Mouse (Mus musculus) ES-Bruce4 (cell line): ENCODE results near the gene Zmym6. TPM values are rescaled to one million over a fixed set of nuclear protein-coding genes. Genes with fewer than 3 reads are reported as not detected.
"Not testable (repeated sequence)": the region's sequence is repeated elsewhere in the genome, so short reads cannot be mapped to it uniquely, and the experiment has no call there.

Experiments used
- H3K27ac ChIP-seq: 2 replicates; pipeline ENCODE4 v1.5.1; 2012; ENCODE audit warnings: low read length, inconsistent platforms; ENCODE audit not compliant: insufficient read depth
- H3K27me3 ChIP-seq: 2 replicates; pipeline ENCODE4 v1.6.1; 2012; ENCODE audit warnings: mild to moderate bottlenecking, low read length, inconsistent platforms; ENCODE audit not compliant: control insufficient read depth, poor library complexity, insufficient read depth, severe bottlenecking
- H3K36me3 ChIP-seq: 2 replicates; pipeline ENCODE4 v1.6.1; 2012; ENCODE audit warnings: inconsistent platforms, mild to moderate bottlenecking, low read length, moderate library complexity; ENCODE audit not compliant: control insufficient read depth, poor library complexity, insufficient read depth, severe bottlenecking
- H3K4me1 ChIP-seq: one replicate; pipeline ENCODE4 v1.8.1; 2011; ENCODE audit warnings: low read length; ENCODE audit not compliant: control insufficient read depth, insufficient read depth
- H3K4me3 ChIP-seq: 2 replicates; pipeline ENCODE4 v1.5.1; 2011; ENCODE audit warnings: low read depth, mild to moderate bottlenecking, low read length
- H3K9ac ChIP-seq: 2 replicates; pipeline ENCODE4 v1.6.1; 2012; ENCODE audit warnings: low read depth, mild to moderate bottlenecking, inconsistent platforms; ENCODE audit not compliant: poor library complexity, severe bottlenecking
- H3K9me3 ChIP-seq: replicated peaks from 2 replicates; pipeline ENCODE4 v1.6.1; 2012; ENCODE audit warnings: mild to moderate bottlenecking, low read length, inconsistent platforms; ENCODE audit not compliant: control insufficient read depth, poor library complexity, insufficient read depth, severe bottlenecking
- CTCF ChIP-seq: IDR thresholded peaks from one replicate; pipeline ENCODE4 v1.8.1; 2011; ENCODE audit warnings: low read depth, low read length
- EP300 ChIP-seq: IDR thresholded peaks from 2 replicates; pipeline ENCODE4 v1.6.1; 2011; ENCODE audit warnings: low read depth, low read length; ENCODE audit not compliant: insufficient read depth
- POLR2A ChIP-seq: IDR thresholded peaks from one replicate; pipeline ENCODE4 v1.8.1; 2011; ENCODE audit warnings: low read length; ENCODE audit not compliant: insufficient read depth
- polyA plus RNA-seq: library from polyadenylated mRNA; stranded (reverse); fragments of >200 nt; gene quantifications from 2 replicates; pipeline ENCODE4 v1.2.4, GENCODE M21; 2011; ENCODE audit warnings: low read depth; ENCODE audit not compliant: missing spikeins, insufficient read depth, insufficient read length

Gene Zmym6
- polyA plus RNA-seq, 1 experiment: 33.7 TPM

DNA sequence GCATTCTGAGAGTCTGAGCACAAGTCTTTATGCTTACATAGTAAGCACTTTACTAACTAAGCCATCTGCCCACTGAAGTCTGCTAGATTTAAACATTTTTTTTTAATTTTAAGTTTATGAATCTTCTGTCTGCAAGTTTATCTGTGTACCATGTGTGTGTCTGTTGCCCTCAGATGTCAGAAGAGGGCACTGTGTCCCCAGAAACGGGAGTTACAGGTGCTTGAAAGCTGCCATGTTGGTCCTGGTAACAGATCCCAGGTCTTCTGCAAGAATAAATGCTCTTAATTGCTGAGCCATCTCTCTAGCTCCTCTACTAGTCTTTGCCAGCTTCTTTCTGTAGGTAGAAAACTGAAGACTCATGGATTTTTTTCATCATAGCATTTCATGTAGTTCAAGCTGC is 2.3 kb upstream of the Zmym6 start:
- H3K4me3 ChIP-seq: no peak overlapping the region

DNA sequence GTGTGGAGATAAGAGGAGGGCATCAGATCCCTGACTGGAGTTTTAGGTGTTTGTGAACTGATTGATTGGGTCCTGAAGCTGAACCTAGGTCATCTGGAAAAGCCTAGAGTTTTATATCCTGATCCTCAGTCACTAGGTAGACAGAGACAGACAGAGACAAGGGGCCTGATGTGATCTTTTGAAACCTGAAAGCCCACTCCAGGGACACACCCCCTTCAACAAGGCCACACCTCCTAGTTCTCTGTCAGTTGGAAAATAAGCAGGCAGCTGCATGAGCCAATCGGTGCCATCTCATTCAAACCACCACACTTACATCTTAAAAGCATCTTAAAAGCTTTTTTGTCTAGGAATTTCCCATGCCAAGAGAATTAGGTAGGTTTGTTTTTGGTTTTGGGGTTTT is 3.6 kb downstream of the Zmym6 start:
- Histone ChIP-seq H3K9me3 (no peaks in the 10 kb centered on the region), H3K27ac (no peak overlapping the region), H3K36me3 (no peaks in the 10 kb centered on the region), H3K4me3 (no peak overlapping the region), H3K4me1 (no peaks in the 10 kb centered on the region), H3K27me3 (no peaks in the 10 kb centered on the region), H3K9ac (no peak overlapping the region)
- TF ChIP-seq CTCF: no peak
- no peak for TF ChIP-seq EP300
- TF ChIP-seq POLR2A: no peak

More for the DNA sequence above, 2.3 kb upstream of the Zmym6 start:
- Histone ChIP-seq H3K4me1 (no peaks in the 10 kb centered on the region), H3K36me3 (no peaks in the 10 kb centered on the region), H3K27ac (no peak overlapping the region), H3K9ac (no peak overlapping the region), H3K9me3 (0 out of 2 replicates have a peak, but pooled peaks cover 5% of the 10 kb centered on the region), H3K27me3 (no peaks in the 10 kb centered on the region)
- TF ChIP-seq EP300: no peak
- peak; percentile 53 for TF ChIP-seq CTCF

GRCm38 (mm10) chr4:127083131-127083530 is 5.9 kb downstream of the Zmym6 start:
- H3K27me3 ChIP-seq: no peaks in the 10 kb centered on the region
- H3K9ac ChIP-seq: no peak overlapping the region
- H3K4me1 ChIP-seq: no peaks in the 10 kb centered on the region
- H3K36me3 ChIP-seq: peaks cover under 1% of the 10 kb centered on the region; the same call in 1 of the 2 replicates
- no peak overlapping the region for H3K4me3 ChIP-seq
- TF ChIP-seq CTCF (no peak), EP300 (no peak), POLR2A (no peak)
- no peaks in the 10 kb centered on the region for H3K9me3 ChIP-seq
- no peak overlapping the region for H3K27ac ChIP-seq

DNA sequence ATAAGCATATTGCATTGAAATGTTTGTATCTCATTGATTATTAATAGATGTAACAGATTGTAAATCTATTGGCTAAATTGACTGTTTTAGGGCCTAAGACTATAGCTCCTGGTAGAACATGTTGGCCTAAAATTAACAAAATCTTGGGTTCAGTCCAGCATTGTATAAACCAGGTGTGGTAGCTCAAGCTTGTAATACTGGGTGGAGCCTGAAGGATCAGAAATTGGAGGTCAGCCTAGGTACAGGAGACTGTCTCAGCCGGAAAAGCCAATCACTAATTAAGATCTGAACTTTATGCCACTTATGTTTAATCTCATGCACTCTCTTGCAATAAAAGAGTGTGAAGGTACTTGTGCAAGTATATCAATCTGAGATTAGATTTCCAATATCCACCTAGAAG is 8.6 kb downstream of the Zmym6 start:
- no peaks in the 10 kb centered on the region for H3K27me3 ChIP-seq
- TF ChIP-seq EP300 (no peak), POLR2A (no peak), CTCF (no peak)
- H3K36me3 ChIP-seq: peaks cover 2% of the 10 kb centered on the region
- no peak overlapping the region for H3K9ac ChIP-seq
- no peak overlapping the region for H3K4me3 ChIP-seq
- no peaks in the 10 kb centered on the region for H3K9me3 ChIP-seq
- no peak overlapping the region for H3K27ac ChIP-seq
- no peaks in the 10 kb centered on the region for H3K4me1 ChIP-seq

DNA sequence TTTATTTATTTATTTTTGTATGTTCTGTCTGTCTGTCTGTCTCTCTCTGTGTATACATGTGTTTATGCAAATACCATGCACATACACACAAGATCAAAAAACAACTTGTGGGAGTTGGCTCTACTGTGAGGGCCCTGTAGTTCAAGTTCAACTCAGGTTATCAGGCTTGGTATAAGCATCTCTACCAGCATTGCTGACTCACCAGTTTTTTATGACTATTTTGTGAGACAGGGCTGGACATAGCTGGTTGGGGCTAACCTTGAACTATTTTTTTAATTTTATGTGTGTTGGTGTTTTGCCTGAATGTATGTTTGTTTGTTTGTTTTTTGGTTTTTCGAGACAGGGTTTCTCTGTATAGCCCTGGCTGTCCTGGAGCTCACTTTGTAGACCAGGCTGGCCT is 14.0 kb downstream of the Zmym6 start:
- no peaks in the 10 kb centered on the region for H3K4me1 ChIP-seq
- no peak overlapping the region for H3K27ac ChIP-seq
- no peak overlapping the region for H3K9ac ChIP-seq
- no peaks in the 10 kb centered on the region for H3K27me3 ChIP-seq
- peaks cover 2% of the 10 kb centered on the region for H3K36me3 ChIP-seq
- H3K4me3 ChIP-seq: no peak overlapping the region
- no peaks in the 10 kb centered on the region for H3K9me3 ChIP-seq
- TF ChIP-seq POLR2A (no peak), EP300 (no peak), CTCF (no peak)

- TF ChIP-seq CTCF: no peak
- no peaks in the 10 kb centered on the region for H3K9me3 ChIP-seq
These were observed 17.9 kb downstream of the Zmym6 start for GRCm38 (mm10) chr4:127095090-127095489.

DNA sequence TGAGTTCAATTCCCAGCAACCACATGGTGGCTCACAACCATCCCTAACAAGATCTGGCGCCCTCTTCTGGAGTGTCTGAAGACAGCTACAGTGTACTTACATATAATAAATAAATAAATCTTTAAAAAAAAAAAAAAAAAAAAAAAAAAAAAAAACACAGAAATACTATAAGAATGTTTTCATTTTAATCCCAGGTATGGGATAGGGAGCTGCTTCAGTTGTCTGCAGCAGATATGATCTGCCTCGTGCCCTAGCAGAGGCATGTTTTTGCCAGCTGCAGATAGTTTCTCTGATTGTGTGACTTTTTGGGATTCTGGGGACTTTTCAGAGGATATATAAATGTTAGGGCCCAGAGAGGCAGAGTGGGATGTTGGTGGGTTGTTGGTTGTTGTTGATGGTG is 22.4 kb downstream of the Zmym6 start:
- H3K9me3 ChIP-seq, H3K9ac ChIP-seq, H3K27me3 ChIP-seq, H3K4me1 ChIP-seq, H3K27ac ChIP-seq, H3K4me3 ChIP-seq, H3K36me3 ChIP-seq: not testable (repeated sequence)

More at GRCm38 (mm10) chr4:127095090-127095489, 17.9 kb downstream of the Zmym6 start:
- H3K36me3 ChIP-seq: no peaks in the 10 kb centered on the region; the same call in 1 of the 2 replicates
- H3K27me3 ChIP-seq: no peaks in the 10 kb centered on the region
- H3K9ac ChIP-seq: no peak overlapping the region
- no peaks in the 10 kb centered on the region for H3K4me1 ChIP-seq
- no peak overlapping the region for H3K4me3 ChIP-seq
- no peak overlapping the region for H3K27ac ChIP-seq
